Mouse (Mus musculus): ENCODE data around the gene Slc22a14. TPM values are rescaled to one million over a fixed set of nuclear protein-coding genes. Genes with fewer than 3 reads are reported as not detected.

The Slc22a14 gene
- not detected in 2 replicates for total RNA-seq (2012; rRNA removed)
- not detected for polyA plus RNA-seq (2012; ENCODE audit: insufficient read depth in 1 of 2, insufficient read length in 2 of 2, low read depth in 1 of 2, low replicate concordance in 2 of 2, missing spikeins in 1 of 2)

- no peaks in the 10 kb centered on the region for H3K9me3 ChIP-seq (replicated peaks; ENCODE audit: insufficient read depth, low read length)
- TF ChIP-seq HCFC1 (IDR thresholded peaks at IDR 0.05; ENCODE audit: low read depth, low read length) (no peak), USF2 (IDR thresholded peaks at IDR 0.05; ENCODE audit: borderline replicate concordance in 1 of 2, insufficient read depth in 1 of 2, low read depth in 1 of 2, low read length in 2 of 2) (no peak), NRF1 (IDR thresholded peaks at IDR 0.05; ENCODE audit: insufficient read depth, low read depth, low read length, poor library complexity, severe bottlenecking) (peak; percentile 54; the same call in 1 of the 2 replicates)
- H3K27ac ChIP-seq (ENCODE audit: control insufficient read depth, low read depth, low read length): peak within 1 kb of the TSS; percentile 37
These were observed at the start of gene Slc22a14 for GRCm38 (mm10) chr9:119365284-119365683. TSS of gene Slc22a14 (minus strand) at chr9:119365553.

GRCm38 (mm10) chr9:119409864-119410263 is 44.5 kb upstream of the Slc22a14 start:
- H3K36me3 ChIP-seq (ENCODE audit: control insufficient read depth in 1 of 2, insufficient read depth in 2 of 2, low read length in 2 of 2): no peaks in the 10 kb centered on the region
- no peak overlapping the region for H3K4me3 ChIP-seq (ENCODE audit: control insufficient read depth in 1 of 2, insufficient read depth in 1 of 2, low read depth in 2 of 2, low read length in 2 of 2)
- DNase-seq (ENCODE audit: low read depth, low spot score): no peak
- H3K79me2 ChIP-seq (ENCODE audit: control insufficient read depth, insufficient read depth, low read length, poor library complexity): no peaks in the 10 kb centered on the region
- no peaks in the 10 kb centered on the region for H3K9me3 ChIP-seq (replicated peaks; ENCODE audit: insufficient read depth, low read length)
- no peak overlapping the region for H3K9ac ChIP-seq (ENCODE audit: control insufficient read depth, low read depth, low read length, poor library complexity, severe bottlenecking)
- no peak for TF ChIP-seq MYC (IDR thresholded peaks at IDR 0.05; ENCODE audit: low read depth, low read length)
- TF ChIP-seq ZNF384 (IDR thresholded peaks at IDR 0.05; ENCODE audit: low read depth, low read length): no peak
- no peak for TF ChIP-seq EP300 (IDR thresholded peaks at IDR 0.05; ENCODE audit: low read depth in 1 of 2, low read length in 2 of 2)
- no peak for TF ChIP-seq GATA1 (IDR thresholded peaks at IDR 0.05; ENCODE audit: low read depth, low read length)
- no peak for TF ChIP-seq ZC3H11A (IDR thresholded peaks at IDR 0.05; ENCODE audit: low read depth, low read length)
- no peak for TF ChIP-seq CHD2 (IDR thresholded peaks at IDR 0.05; ENCODE audit: low read length)
- no peak for TF ChIP-seq JUND (IDR thresholded peaks at IDR 0.05; ENCODE audit: low read depth, low read length)
- no peak for TF ChIP-seq TCF12 (IDR thresholded peaks at IDR 0.05; ENCODE audit: low read depth, low read length)
- no peaks in the 10 kb centered on the region; a peak in 1 of 4 replicates for H3K27me3 ChIP-seq (ENCODE audit: control insufficient read depth in 1 of 2, insufficient read depth in 2 of 2, low read length in 2 of 2)
- H3K4me1 ChIP-seq (ENCODE audit: control insufficient read depth in 1 of 2, insufficient read depth in 2 of 2, low read length in 2 of 2): no peaks in the 10 kb centered on the region
- H3K27ac ChIP-seq (ENCODE audit: control insufficient read depth, low read depth, low read length): no peak overlapping the region

More at GRCm38 (mm10) chr9:119365284-119365683, at the start of gene Slc22a14:
- H3K4me1 ChIP-seq (ENCODE audit: control insufficient read depth in 1 of 2, insufficient read depth in 2 of 2, low read length in 2 of 2): peaks cover 6 to 17% of the 10 kb centered on the region in 2 experiments
- peaks cover 0 to 8% of the 10 kb centered on the region in 2 experiments; a peak in 3 of 4 replicates for H3K36me3 ChIP-seq (ENCODE audit: control insufficient read depth in 1 of 2, insufficient read depth in 2 of 2, low read length in 2 of 2)
- DNase-seq (ENCODE audit: low read depth, low spot score): peak; percentile 85
- H3K9ac ChIP-seq (ENCODE audit: control insufficient read depth, low read depth, low read length, poor library complexity, severe bottlenecking): no peak within 1 kb of the TSS; the same call in 1 of the 2 replicates
- H3K79me2 ChIP-seq (ENCODE audit: control insufficient read depth, insufficient read depth, low read length, poor library complexity): no peaks in the 10 kb centered on the region
- no peaks in the 10 kb centered on the region for H3K27me3 ChIP-seq (ENCODE audit: control insufficient read depth in 1 of 2, insufficient read depth in 2 of 2, low read length in 2 of 2)
- H3K4me3 ChIP-seq (ENCODE audit: control insufficient read depth in 1 of 2, insufficient read depth in 1 of 2, low read depth in 2 of 2, low read length in 2 of 2): no peak within 1 kb of the TSS

GRCm38 (mm10) chr9:119408898-119409664 is 43.7 kb upstream of the Slc22a14 start:
- Histone ChIP-seq H3K27ac (ENCODE audit: control insufficient read depth, low read depth, low read length) (no peak overlapping the region), H3K27me3 (ENCODE audit: control insufficient read depth in 1 of 2, insufficient read depth in 2 of 2, low read length in 2 of 2) (no peaks in the 10 kb centered on the region; a peak in 1 of 4 replicates), H3K4me3 (ENCODE audit: control insufficient read depth in 1 of 2, insufficient read depth in 1 of 2, low read depth in 2 of 2, low read length in 2 of 2) (no peak overlapping the region), H3K4me1 (ENCODE audit: control insufficient read depth in 1 of 2, insufficient read depth in 2 of 2, low read length in 2 of 2) (no peaks in the 10 kb centered on the region), H3K36me3 (ENCODE audit: control insufficient read depth in 1 of 2, insufficient read depth in 2 of 2, low read length in 2 of 2) (no peaks in the 10 kb centered on the region), H3K9me3 (replicated peaks; ENCODE audit: insufficient read depth, low read length) (no peaks in the 10 kb centered on the region), H3K9ac (ENCODE audit: control insufficient read depth, low read depth, low read length, poor library complexity, severe bottlenecking) (no peak overlapping the region), H3K79me2 (ENCODE audit: control insufficient read depth, insufficient read depth, low read length, poor library complexity) (no peaks in the 10 kb centered on the region)
- DNase-seq (ENCODE audit: low read depth, low spot score): no peak
- TF ChIP-seq NELFE (IDR thresholded peaks at IDR 0.05; ENCODE audit: low read depth, low read length) (no peak), MYC (IDR thresholded peaks at IDR 0.05; ENCODE audit: low read depth, low read length) (no peak), RAD21 (IDR thresholded peaks at IDR 0.05; ENCODE audit: low read depth, low read length) (no peak), USF1 (IDR thresholded peaks at IDR 0.05; ENCODE audit: low read depth, low read length) (no peak), HCFC1 (IDR thresholded peaks at IDR 0.05; ENCODE audit: low read depth, low read length) (no peak), MYB (IDR thresholded peaks at IDR 0.05; ENCODE audit: low read depth, low read length) (no peak), GABPA (IDR thresholded peaks at IDR 0.05; ENCODE audit: low read depth, low read length) (no peak), ZMIZ1 (IDR thresholded peaks at IDR 0.05; ENCODE audit: low read depth, low read length) (no peak), NRF1 (IDR thresholded peaks at IDR 0.05; ENCODE audit: insufficient read depth, low read depth, low read length, poor library complexity, severe bottlenecking) (no peak), KAT2A (conservative IDR thresholded peaks at IDR 0.05; ENCODE audit: low read depth, low read length) (no peak), RCOR1 (IDR thresholded peaks at IDR 0.05; ENCODE audit: low read depth, low read length) (no peak), POLR2AphosphoS2 (IDR thresholded peaks at IDR 0.05; ENCODE audit: low read length) (no peak), JUND (IDR thresholded peaks at IDR 0.05; ENCODE audit: low read depth, low read length) (no peak), POLR2AphosphoS5 (IDR thresholded peaks at IDR 0.05; ENCODE audit: borderline replicate concordance, low read depth, low read length) (no peak), MAFK (IDR thresholded peaks at IDR 0.05; ENCODE audit: borderline replicate concordance, low read depth, low read length) (no peak), POLR2A (IDR thresholded peaks at IDR 0.05; ENCODE audit: control insufficient read depth in 1 of 2, insufficient read depth in 1 of 2, low read depth in 1 of 2, low read length in 2 of 2, poor library complexity in 1 of 2) (no peak)
